Mouse (Mus musculus) B cell, adult 2 months (primary cell): ENCODE measurements around the gene Mtch1.
"Not testable (repeated sequence)": the region's sequence is repeated elsewhere in the genome, so short reads cannot be mapped to it uniquely, and the experiment has no call there.

Experiments used
- DNase-seq, 2 experiments: peaks; one replicate each; pipeline ENCODE4 v3.0.0; 2022

The Mtch1 gene

GRCm38 (mm10) chr17:29332186-29332685 lies 15.5 kb downstream of the Mtch1 start:
- DNase-seq: no peak

- DNase-seq: no peak
Measured at GRCm38 (mm10) chr17:29330671-29331410, 16.9 kb downstream of the Mtch1 start.

GRCm38 (mm10) chr17:29330221-29330620 lies 17.5 kb downstream of the Mtch1 start:
- DNase-seq: no peak

GRCm38 (mm10) chr17:29327691-29328090 lies 20.0 kb downstream of the Mtch1 start:
- no peak for DNase-seq

- DNase-seq: no peak
Measured at GRCm38 (mm10) chr17:29326531-29327529, 20.9 kb downstream of the Mtch1 start.

- no peak for DNase-seq
Measured at GRCm38 (mm10) chr17:29325831-29326230, 21.9 kb downstream of the Mtch1 start.

- no peak for DNase-seq
Measured at GRCm38 (mm10) chr17:29323625-29324024, 24.1 kb downstream of the Mtch1 start.

GRCm38 (mm10) chr17:29322603-29322962 lies 25.2 kb downstream of the Mtch1 start:
- DNase-seq: no peak

GRCm38 (mm10) chr17:29321765-29322602 lies 25.8 kb downstream of the Mtch1 start:
- no peak for DNase-seq

GRCm38 (mm10) chr17:29319881-29320639 lies 27.7 kb downstream of the Mtch1 start:
- DNase-seq: no peak

GRCm38 (mm10) chr17:29319476-29319875 lies 28.3 kb downstream of the Mtch1 start:
- no peak for DNase-seq

GRCm38 (mm10) chr17:29318731-29319250 lies 28.9 kb downstream of the Mtch1 start:
- no peak for DNase-seq

GRCm38 (mm10) chr17:29317380-29317779 lies 30.4 kb downstream of the Mtch1 start, which contains the start of gene Pi16:
TSS of gene Pi16 (plus strand) at chr17:29317680.
- not testable (repeated sequence) for DNase-seq

GRCm38 (mm10) chr17:29316891-29317290 lies 30.8 kb downstream of the Mtch1 start:
- DNase-seq: no peak

- no peak for DNase-seq
Measured at GRCm38 (mm10) chr17:29315672-29316465, 31.9 kb downstream of the Mtch1 start.

GRCm38 (mm10) chr17:29313300-29313699 lies 34.4 kb downstream of the Mtch1 start:
- peak; percentile 44 to 52 for DNase-seq

- no peak for DNase-seq
Measured at GRCm38 (mm10) chr17:29312082-29312481, 35.7 kb downstream of the Mtch1 start.

- no peak for DNase-seq
Measured at GRCm38 (mm10) chr17:29311602-29312001, 36.1 kb downstream of the Mtch1 start.

GRCm38 (mm10) chr17:29310056-29310623 lies 37.6 kb downstream of the Mtch1 start:
- no peak for DNase-seq

GRCm38 (mm10) chr17:29305871-29306270 lies 41.9 kb downstream of the Mtch1 start:
- peak; percentile 41 to 48 for DNase-seq
